Mouse (Mus musculus): Measurements from ENCODE around the gene Olfm3. TPM values are rescaled to one million over a fixed set of nuclear protein-coding genes. Genes with fewer than 3 reads are reported as not detected.

The Olfm3 gene
- polyA plus RNA-seq, 1 experiment from 2014 or later, result 0.05 TPM

- Histone ChIP-seq H3K9me3 (ENCODE audit: control insufficient read depth, low read length) (no peaks in the 10 kb centered on the region), H3K4me2 (replicated peaks; ENCODE audit: low read depth) (no peak overlapping the region), H3K27ac (replicated peaks) (no peak overlapping the region), H3K4me3 (ENCODE audit: low read depth, low read length) (no peak overlapping the region), H3K4me1 (replicated peaks; ENCODE audit: control insufficient read depth, insufficient read depth) (no peaks in the 10 kb centered on the region), H3K36me3 (ENCODE audit: control insufficient read depth, insufficient read depth, low read length) (no peaks in the 10 kb centered on the region), H3K9ac (ENCODE audit: low read length) (no peak overlapping the region), H3K27me3 (ENCODE audit: control insufficient read depth, insufficient read depth, low read length) (no peaks in the 10 kb centered on the region)
- no peak for ATAC-seq (ENCODE audit: low FRiP score, low TSS enrichment)
- DNase-seq (ENCODE audit: low spot score), result no peak
- peak; percentile 30; the same call in 1 of the 2 replicates for TF ChIP-seq CTCF (IDR thresholded peaks at IDR 0.05; ENCODE audit: low read depth)
- TF ChIP-seq EP300 (optimal IDR thresholded peaks at IDR 0.05), result no peak
- whole genome bisulfite sequencing, result 42% methylated on average over 8 of the region's 8 CpGs
These were observed 201.1 kb downstream of the Olfm3 start for GRCm38 (mm10) chr3:115104802-115105493.

- H3K4me1 ChIP-seq (replicated peaks; ENCODE audit: control insufficient read depth, insufficient read depth), result no peaks in the 10 kb centered on the region
- H3K27me3 ChIP-seq (ENCODE audit: control insufficient read depth, insufficient read depth, low read length), result no peaks in the 10 kb centered on the region
- no peak overlapping the region for H3K27ac ChIP-seq (replicated peaks)
- H3K4me2 ChIP-seq (replicated peaks; ENCODE audit: low read depth), result no peak overlapping the region
- no peaks in the 10 kb centered on the region for H3K36me3 ChIP-seq (ENCODE audit: control insufficient read depth, insufficient read depth, low read length)
- H3K9ac ChIP-seq (ENCODE audit: low read length), result no peak overlapping the region
- no peak overlapping the region for H3K4me3 ChIP-seq (ENCODE audit: low read depth, low read length)
- TF ChIP-seq EP300 (optimal IDR thresholded peaks at IDR 0.05), result no peak
- no peak for TF ChIP-seq CTCF (IDR thresholded peaks at IDR 0.05; ENCODE audit: low read depth)
- DNase-seq (ENCODE audit: low spot score) (no peak), ATAC-seq (ENCODE audit: low FRiP score, low TSS enrichment) (no peak)
- H3K9me3 ChIP-seq (ENCODE audit: control insufficient read depth, low read length), result no peaks in the 10 kb centered on the region
- 52% methylated on average over 2 of the region's 2 CpGs for WGBS
These were observed 241.8 kb downstream of the Olfm3 start for GRCm38 (mm10) chr3:115145722-115146121.

GRCm38 (mm10) chr3:115146244-115146643 lies 242.4 kb downstream of the Olfm3 start:
- Histone ChIP-seq H3K9me3 (ENCODE audit: control insufficient read depth, low read length) (no peaks in the 10 kb centered on the region), H3K4me1 (replicated peaks; ENCODE audit: control insufficient read depth, insufficient read depth) (no peaks in the 10 kb centered on the region), H3K4me3 (ENCODE audit: low read depth, low read length) (no peak overlapping the region), H3K36me3 (ENCODE audit: control insufficient read depth, insufficient read depth, low read length) (no peaks in the 10 kb centered on the region), H3K9ac (ENCODE audit: low read length) (no peak overlapping the region), H3K4me2 (replicated peaks; ENCODE audit: low read depth) (no peak overlapping the region), H3K27ac (replicated peaks) (no peak overlapping the region), H3K27me3 (ENCODE audit: control insufficient read depth, insufficient read depth, low read length) (no peaks in the 10 kb centered on the region)
- DNase-seq (ENCODE audit: low spot score), result no peak
- TF ChIP-seq CTCF (IDR thresholded peaks at IDR 0.05; ENCODE audit: low read depth) (no peak), EP300 (optimal IDR thresholded peaks at IDR 0.05) (no peak)
- 95% methylated on average over 2 of the region's 2 CpGs for WGBS
- ATAC-seq (ENCODE audit: low FRiP score, low TSS enrichment), result no peak

- Histone ChIP-seq H3K36me3 (ENCODE audit: control insufficient read depth, insufficient read depth, low read length) (no peaks in the 10 kb centered on the region), H3K27ac (replicated peaks) (no peak overlapping the region), H3K9ac (ENCODE audit: low read length) (no peak overlapping the region), H3K4me2 (replicated peaks; ENCODE audit: low read depth) (no peak overlapping the region), H3K27me3 (ENCODE audit: control insufficient read depth, insufficient read depth, low read length) (no peaks in the 10 kb centered on the region), H3K9me3 (ENCODE audit: control insufficient read depth, low read length) (no peaks in the 10 kb centered on the region), H3K4me1 (replicated peaks; ENCODE audit: control insufficient read depth, insufficient read depth) (no peaks in the 10 kb centered on the region), H3K4me3 (ENCODE audit: low read depth, low read length) (no peak overlapping the region)
- DNase-seq (ENCODE audit: low spot score) (no peak), ATAC-seq (ENCODE audit: low FRiP score, low TSS enrichment) (no peak)
- 70% methylated on average over 3 of the region's 3 CpGs for WGBS
- TF ChIP-seq CTCF (IDR thresholded peaks at IDR 0.05; ENCODE audit: low read depth) (no peak), EP300 (optimal IDR thresholded peaks at IDR 0.05) (no peak)
These were observed 255.1 kb downstream of the Olfm3 start for GRCm38 (mm10) chr3:115158903-115159473.

GRCm38 (mm10) chr3:115174625-115175024 lies 270.7 kb downstream of the Olfm3 start:
- ATAC-seq (ENCODE audit: low FRiP score, low TSS enrichment), result no peak

More at GRCm38 (mm10) chr3:115174625-115175024, 270.7 kb downstream of the Olfm3 start:
- no peak for TF ChIP-seq CTCF (IDR thresholded peaks at IDR 0.05; ENCODE audit: low read depth)
- no peak for TF ChIP-seq EP300 (optimal IDR thresholded peaks at IDR 0.05)
- H3K4me3 ChIP-seq (ENCODE audit: low read depth, low read length), result no peak overlapping the region
- 47% methylated on average over 7 of the region's 7 CpGs for WGBS
- H3K9me3 ChIP-seq (ENCODE audit: control insufficient read depth, low read length), result no peaks in the 10 kb centered on the region
- H3K27ac ChIP-seq (replicated peaks), result no peak overlapping the region
- H3K27me3 ChIP-seq (ENCODE audit: control insufficient read depth, insufficient read depth, low read length), result no peaks in the 10 kb centered on the region
- H3K36me3 ChIP-seq (ENCODE audit: control insufficient read depth, insufficient read depth, low read length), result no peaks in the 10 kb centered on the region
- no peaks in the 10 kb centered on the region for H3K4me1 ChIP-seq (replicated peaks; ENCODE audit: control insufficient read depth, insufficient read depth)
- H3K4me2 ChIP-seq (replicated peaks; ENCODE audit: low read depth), result no peak overlapping the region
- no peak for DNase-seq (ENCODE audit: low spot score)
- no peak overlapping the region for H3K9ac ChIP-seq (ENCODE audit: low read length)
